Mouse (Mus musculus): ENCODE results near the gene 1700016K19Rik. TPM values are rescaled to one million over a fixed set of nuclear protein-coding genes. Genes with fewer than 3 reads are reported as not detected.
"Not testable (repeated sequence)": the region's sequence is repeated elsewhere in the genome, so short reads cannot be mapped to it uniquely, and the experiment has no call there.

1700016K19Rik gene
- total RNA-seq, 2 experiments from 2014 or later = not detected

DNA sequence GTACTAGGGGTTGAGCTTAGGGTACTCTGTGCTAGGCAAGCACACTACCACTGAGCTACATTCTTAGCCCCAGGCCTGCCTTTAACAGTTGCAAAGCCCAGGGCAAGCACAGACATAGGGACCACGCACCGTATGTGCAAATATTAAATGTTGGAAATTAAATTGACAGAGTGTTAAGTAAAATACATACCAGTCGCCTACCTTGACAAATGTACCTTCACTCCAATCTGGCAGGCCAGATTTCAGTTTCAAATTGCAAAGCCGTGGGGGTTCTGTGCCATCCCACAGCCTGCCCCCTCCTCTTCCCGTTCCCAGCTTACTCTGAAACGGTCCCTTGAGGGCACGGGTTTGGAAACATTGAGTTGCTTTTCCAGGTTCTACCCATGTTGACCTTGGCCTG, 13.8 kb upstream of the 1700016K19Rik start:
- no peak for DNase-seq

- no peak for DNase-seq
These were observed 8.5 kb upstream of the 1700016K19Rik start for GRCm38 (mm10) chr11:75990965-75991835.

- no peak for DNase-seq
These were observed 7.8 kb upstream of the 1700016K19Rik start for GRCm38 (mm10) chr11:75991911-75992310.

- no peak for DNase-seq
These were observed 7.2 kb upstream of the 1700016K19Rik start for GRCm38 (mm10) chr11:75992481-75992880.

- DNase-seq = no peak
These were observed 5.4 kb upstream of the 1700016K19Rik start for GRCm38 (mm10) chr11:75994357-75994756.

DNA sequence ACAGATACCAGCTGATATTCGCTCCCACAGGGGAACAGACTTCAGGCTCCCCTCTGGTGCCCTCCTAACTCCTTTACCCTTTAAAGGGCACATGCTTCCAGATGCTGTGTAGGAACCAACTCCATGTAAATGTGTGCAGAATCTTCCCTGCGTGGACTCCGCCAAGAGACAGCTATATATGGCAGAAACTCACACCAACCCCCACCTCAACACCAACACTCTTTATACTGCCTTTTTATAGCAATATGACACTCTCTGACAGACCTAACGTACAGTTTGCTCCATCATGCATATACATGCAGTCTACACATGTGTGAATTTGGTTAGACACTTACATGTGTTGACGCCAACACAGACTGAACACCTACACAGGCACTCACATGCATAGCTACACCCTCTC, 989 bp downstream of the 1700016K19Rik start:
- no peak for DNase-seq

- DNase-seq = peak; percentile 21
These were observed 1.6 kb downstream of the 1700016K19Rik start for GRCm38 (mm10) chr11:76001237-76001878.

- not testable (repeated sequence) for DNase-seq
These were observed 4.6 kb downstream of the 1700016K19Rik start for GRCm38 (mm10) chr11:76004276-76004675.

- DNase-seq = no peak
These were observed 8.4 kb downstream of the 1700016K19Rik start for GRCm38 (mm10) chr11:76008162-76008561.

GRCm38 (mm10) chr11:76009101-76009500, 9.4 kb downstream of the 1700016K19Rik start:
- DNase-seq = no peak

- DNase-seq = no peak
These were observed 11.3 kb downstream of the 1700016K19Rik start for GRCm38 (mm10) chr11:76010838-76011624.

DNA sequence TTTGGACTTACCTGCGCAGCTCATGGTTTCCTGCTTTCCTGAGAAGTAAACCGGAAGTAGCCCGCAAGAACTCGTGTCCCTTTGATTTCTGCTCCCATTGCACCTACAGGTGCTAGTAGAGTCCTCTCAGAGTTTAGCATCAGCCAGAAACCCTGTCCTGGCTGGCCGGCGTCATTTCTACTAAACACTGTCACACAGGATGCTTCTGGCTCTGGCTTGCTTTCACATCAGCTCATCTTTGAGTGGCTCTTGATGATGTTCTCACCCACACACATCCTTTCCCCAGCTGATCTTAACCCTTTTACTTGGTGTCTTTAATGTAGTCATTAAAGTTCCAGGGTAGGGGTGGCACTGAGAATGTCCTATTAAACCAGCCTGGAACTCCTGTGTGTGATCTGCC, 15.5 kb downstream of the 1700016K19Rik start:
- DNase-seq = no peak

DNA sequence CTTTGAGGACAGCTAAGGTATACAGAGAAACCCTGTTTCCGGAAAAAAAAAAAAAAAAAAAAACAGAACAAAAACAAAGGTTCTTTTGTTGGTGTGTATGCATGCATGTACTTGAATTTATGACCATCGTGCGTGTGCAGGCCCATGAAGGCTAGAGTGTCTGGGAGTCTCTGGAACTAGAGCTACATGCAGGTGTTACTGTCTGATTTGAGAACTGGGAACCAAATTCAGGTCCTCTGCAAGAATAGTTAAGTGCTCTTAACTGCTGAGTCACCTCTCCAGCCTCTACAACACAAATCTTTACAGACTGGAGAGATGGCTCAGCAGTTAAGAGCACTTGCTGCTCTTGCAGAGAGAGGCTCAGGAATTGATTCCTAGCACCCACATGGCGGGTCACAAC, 16.1 kb downstream of the 1700016K19Rik start:
- no peak for DNase-seq

GRCm38 (mm10) chr11:76019879-76020278, 20.2 kb downstream of the 1700016K19Rik start:
- DNase-seq = no peak

DNA sequence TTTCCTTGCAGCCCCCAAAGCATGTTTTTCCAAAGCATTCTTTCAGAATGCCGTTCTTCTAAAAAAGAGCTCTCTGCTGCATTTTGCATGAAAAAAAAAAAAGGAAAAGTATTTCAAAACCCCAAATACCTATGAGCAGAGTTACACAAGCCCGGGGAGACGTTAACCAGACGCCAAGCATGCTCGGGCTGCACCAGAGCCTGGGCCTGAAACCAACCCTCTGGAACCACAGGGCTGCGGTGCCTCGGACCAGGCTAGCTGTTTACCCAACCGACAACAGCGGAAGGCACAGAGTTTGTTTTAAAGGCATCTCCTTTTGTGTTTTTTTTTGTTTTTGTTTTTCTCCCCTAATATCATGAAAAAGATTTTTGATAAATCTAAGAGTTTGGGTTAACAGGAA, 21.2 kb downstream of the 1700016K19Rik start:
- no peak for DNase-seq

- DNase-seq = no peak
These were observed 25.4 kb downstream of the 1700016K19Rik start for GRCm38 (mm10) chr11:76025080-76025583.

GRCm38 (mm10) chr11:76026527-76027138, 26.9 kb downstream of the 1700016K19Rik start:
- no peak for DNase-seq

DNA sequence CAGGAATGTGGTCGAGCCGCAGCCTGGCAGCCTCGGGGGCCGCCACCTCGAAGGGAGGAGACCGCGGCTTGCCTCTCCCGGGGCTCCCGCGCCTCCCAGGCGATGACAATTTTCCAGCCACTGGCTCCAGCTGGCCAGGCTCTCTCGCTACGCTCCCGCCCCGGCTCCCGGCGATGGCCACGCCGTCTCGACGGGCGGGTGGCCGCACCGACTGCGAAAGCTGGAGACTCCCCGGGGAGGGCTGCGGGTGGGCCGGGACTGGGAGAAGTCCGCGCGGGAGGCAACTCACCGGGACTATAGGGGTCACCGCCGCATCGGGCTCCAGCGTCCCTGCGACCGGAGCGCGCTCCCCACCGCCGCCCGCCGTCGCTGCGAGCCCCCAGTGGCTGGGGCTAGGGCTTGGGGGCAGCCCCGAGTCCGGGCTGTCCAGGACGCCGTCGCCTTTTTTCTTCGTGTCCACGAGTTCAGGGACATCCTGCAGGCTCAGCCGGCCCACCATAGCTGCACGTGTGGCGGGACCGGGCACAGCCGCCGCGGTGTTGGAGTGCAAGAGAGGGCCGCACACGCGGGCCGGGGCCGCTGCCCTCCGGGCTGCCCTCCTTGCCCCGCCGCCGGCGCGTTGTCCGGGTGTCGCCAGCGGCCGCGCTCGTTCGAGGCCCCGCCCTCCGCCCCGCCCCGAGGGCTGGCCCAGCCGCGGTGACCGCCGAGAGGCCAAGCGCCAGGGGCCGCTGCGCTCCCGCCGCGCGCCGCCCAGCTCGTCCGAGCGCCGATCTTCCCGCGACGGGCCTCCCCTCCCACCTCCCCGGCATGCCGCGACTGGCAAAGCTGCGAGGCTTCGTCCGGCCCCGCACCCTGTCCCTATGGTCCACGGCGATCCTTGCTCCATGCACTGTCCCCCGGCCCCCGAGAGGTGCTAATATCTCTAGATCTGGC, 27.7 kb downstream of the 1700016K19Rik start, which contains the start of gene Rflnb:
Rflnb (minus strand) TSS at position 644 of the 933 bp plus-strand sequence.
- DNase-seq = peak; percentile 96

DNA sequence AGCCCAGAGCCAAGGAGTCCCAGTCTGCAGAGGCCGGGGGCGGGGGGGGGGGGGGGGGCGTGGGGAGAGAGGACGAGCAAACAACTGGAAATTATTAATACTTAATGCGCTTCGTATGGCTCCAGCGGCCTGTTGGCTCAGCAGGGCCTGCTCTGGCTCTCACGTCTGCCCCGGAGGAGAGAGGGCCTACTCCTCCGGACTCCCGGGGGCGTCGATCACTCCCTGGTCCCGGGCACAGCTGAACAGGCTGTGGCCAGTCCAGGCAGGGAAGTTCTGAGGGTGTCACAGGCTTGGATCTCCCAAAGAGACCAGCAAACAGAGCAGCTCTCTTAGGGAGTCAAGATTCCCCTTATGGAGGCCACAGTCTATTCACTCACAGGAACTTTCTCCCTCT, 28.4 kb downstream of the 1700016K19Rik start:
- DNase-seq = peak; percentile 47

DNA sequence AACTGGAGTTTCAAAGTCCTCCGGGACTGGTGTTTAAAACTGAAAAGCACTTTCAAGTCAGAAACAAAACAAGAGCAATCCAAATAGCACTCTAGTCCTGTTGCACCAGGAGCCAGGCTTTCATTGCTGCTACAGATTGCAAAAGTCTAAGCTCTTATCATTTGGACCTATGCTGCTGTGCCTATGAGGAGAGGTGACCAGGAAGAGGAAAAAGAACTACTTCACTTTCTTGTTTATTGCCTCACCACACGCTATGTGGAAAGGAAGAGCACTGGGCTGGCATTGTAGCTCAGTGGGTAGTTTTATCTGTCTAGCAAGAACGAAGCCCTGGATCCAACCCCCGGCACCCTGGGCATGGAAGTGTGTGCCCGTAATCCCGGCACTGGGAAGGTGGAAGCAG, 33.6 kb downstream of the 1700016K19Rik start:
- no peak for DNase-seq

GRCm38 (mm10) chr11:76033836-76034235, 34.1 kb downstream of the 1700016K19Rik start:
- DNase-seq = no peak
